Mouse (Mus musculus) heart, embryonic 14.5 days (tissue): ENCODE measurements around the gene Tm4sf5. TPM values are rescaled to one million over a fixed set of nuclear protein-coding genes. Genes with fewer than 3 reads are reported as not detected.
A peak's percentile ranks its signal among the peaks of the same experiment; 100 is the strongest.
"Not testable (repeated sequence)": the region's sequence is repeated elsewhere in the genome, so short reads cannot be mapped to it uniquely, and the experiment has no call there.

Source experiments
- ATAC-seq: fragments of 200-750 bp; cut with Nextera tagmentation; 2 replicates; pipeline ENCODE4 v1.8.0; 2017; ENCODE audit warnings: low read depth, moderate TSS enrichment; ENCODE audit not compliant: insufficient number of reproducible peaks, insufficient read depth, low FRiP score
- H3K27ac ChIP-seq, 2 experiments: fragments of 200-500 bp in 1 of 2; fragments of 300-500 bp in 1 of 2; sonication (generic) in 1 of 2; replicated peaks in 1 of 2; 2 replicates each; pipeline ENCODE4 v1.5.1; 2012 to 2014; ENCODE audit warnings: low read depth in 2 of 2, low read length in 2 of 2, control low read depth in 1 of 2, mild to moderate bottlenecking in 1 of 2, mixed read lengths in 1 of 2; ENCODE audit not compliant: control insufficient read depth in 1 of 2, insufficient read depth in 1 of 2
- H3K27me3 ChIP-seq: fragments of 300-500 bp; sonication (generic); 2 replicates; pipeline ENCODE4 v1.6.1; 2014; ENCODE audit warnings: mild to moderate bottlenecking, low read length, control low read depth; ENCODE audit not compliant: control insufficient read depth, insufficient read depth
- H3K36me3 ChIP-seq: fragments of 300-500 bp; sonication (generic); 2 replicates; pipeline ENCODE4 v1.6.1; 2014; ENCODE audit warnings: mild to moderate bottlenecking, control low read depth, low read length, mixed read lengths; ENCODE audit not compliant: control insufficient read depth, insufficient read depth
- H3K4me1 ChIP-seq, 2 experiments: fragments of 200-500 bp in 1 of 2; fragments of 300-500 bp in 1 of 2; sonication (generic) in 1 of 2; 2 replicates each; pipeline ENCODE4 v1.6.1; 2012 to 2014; ENCODE audit warnings: low read length in 2 of 2, control low read depth in 1 of 2, mixed read lengths in 1 of 2; ENCODE audit not compliant: control insufficient read depth in 2 of 2, insufficient read depth in 2 of 2
- H3K4me2 ChIP-seq: fragments of 300-500 bp; sonication (generic); 2 replicates; pipeline ENCODE4 v1.6.1; 2014; ENCODE audit warnings: mild to moderate bottlenecking, low read length
- H3K4me3 ChIP-seq, 2 experiments: fragments of 200-500 bp in 1 of 2; fragments of 300-500 bp in 1 of 2; sonication (generic) in 1 of 2; 2 replicates each; pipeline ENCODE4 v1.5.1; 2012 to 2014; ENCODE audit warnings: low read length in 2 of 2, mild to moderate bottlenecking in 2 of 2, control low read depth in 1 of 2, low read depth in 1 of 2, moderate library complexity in 1 of 2; ENCODE audit not compliant: control insufficient read depth in 1 of 2, insufficient read depth in 1 of 2
- H3K9ac ChIP-seq: fragments of 300-500 bp; sonication (generic); 2 replicates; pipeline ENCODE4 v1.6.1; 2014; ENCODE audit warnings: mild to moderate bottlenecking, low read length
- H3K9me3 ChIP-seq: fragments of 300-500 bp; sonication (generic); 2 replicates; pipeline ENCODE4 v1.6.1; 2016; ENCODE audit warnings: low read length, control low read depth; ENCODE audit not compliant: control insufficient read depth
- WGBS: fragments of 180-500 bp; shearing (Covaris S2); extraction: QIAGEN DNeasy Blood & Tissue Kit; methylation state at CpG from one replicate; pipeline ENCODE4 v1.1.7; 2014; 5-methylcytosine and 5-hydroxymethylcytosine counted together
- polyA plus RNA-seq: library from polyadenylated mRNA; unstranded; fragments of >200 nt; fragmentation: Nextera tagmentation; extraction: Ambion mirVana; gene quantifications from 2 replicates; pipeline ENCODE4 v1.2.1, GENCODE M21; 2014

The Tm4sf5 gene
- polyA plus RNA-seq, 1 experiment from 2014 or later = 10.5 TPM

DNA sequence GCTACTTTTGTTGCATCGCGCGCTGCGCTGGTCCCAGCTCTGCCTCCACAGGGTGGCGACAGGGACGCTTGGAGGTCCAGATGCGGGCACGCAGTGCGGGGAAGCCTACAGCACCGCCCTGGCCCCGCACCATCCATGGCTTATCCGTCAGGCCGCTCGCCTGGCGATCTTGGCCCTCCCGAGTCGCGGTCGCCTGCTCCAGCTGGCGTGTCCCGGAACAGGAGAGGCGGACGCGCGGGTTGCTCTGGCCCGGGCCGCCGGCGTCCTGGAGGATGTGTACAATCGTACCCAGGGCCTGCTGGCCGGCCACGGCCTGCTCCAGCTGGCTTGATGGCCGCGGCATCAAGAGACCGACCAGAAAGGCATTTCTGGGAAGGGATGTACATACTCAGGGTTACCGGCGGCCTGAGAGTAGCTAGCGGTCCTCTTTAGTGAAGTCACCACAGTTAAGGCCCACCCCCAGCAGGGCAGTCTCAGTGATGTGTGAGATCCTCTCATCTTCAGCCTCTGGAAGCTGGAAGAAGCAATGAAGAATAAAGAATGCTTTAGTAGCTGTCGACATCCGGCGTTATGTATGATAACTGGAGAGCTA is 15.2 kb downstream of the Tm4sf5 start:
- Histone ChIP-seq H3K4me3 (peak overlapping the region; percentile 37 to 38), H3K4me1 (peaks cover 5 to 11% of the 10 kb centered on the region in 2 experiments; a peak in 3 of 4 replicates), H3K4me2 (peak overlapping the region; percentile 78), H3K9ac (peak overlapping the region; percentile 77), H3K36me3 (no peaks in the 10 kb centered on the region), H3K27ac (peak overlapping the region; percentile 61 to 80), H3K27me3 (no peaks in the 10 kb centered on the region), H3K9me3 (no peaks in the 10 kb centered on the region)
- ATAC-seq = 0 out of 2 replicates have a peak, but pooled peaks have one; percentile 51
- 3% methylated on average over 41 of the region's 41 CpGs for WGBS

DNA sequence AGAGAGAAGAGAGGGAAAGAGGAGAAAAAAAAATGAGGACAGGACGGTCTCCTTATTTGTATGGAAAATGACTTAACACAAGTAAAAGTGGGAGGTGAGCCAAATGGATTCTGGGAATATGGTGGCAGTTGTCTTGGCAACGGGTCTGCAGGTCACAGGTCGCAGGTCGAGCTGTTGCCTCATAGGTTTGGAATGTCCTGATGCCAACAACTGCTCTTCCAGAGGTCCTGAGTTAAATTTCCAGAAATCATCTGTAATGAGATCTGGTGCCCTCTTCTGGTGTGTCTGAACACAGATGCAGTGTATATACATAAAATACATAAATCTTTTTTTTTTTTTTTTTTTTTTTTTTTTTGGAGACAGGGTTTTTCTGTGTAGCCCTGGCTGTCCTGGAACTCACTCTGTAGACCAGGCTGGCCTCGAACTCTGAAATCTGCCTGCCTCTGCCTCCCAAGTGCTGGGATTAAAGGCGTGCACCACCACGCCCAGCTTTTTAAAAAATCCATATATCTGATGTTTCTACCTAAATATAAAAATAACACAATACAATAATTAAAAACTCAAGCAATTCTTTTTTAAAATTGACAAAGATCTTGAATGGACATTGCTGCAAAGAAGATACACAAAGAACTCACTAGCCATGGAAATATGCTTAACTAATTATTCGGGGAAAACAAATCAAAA is 18.4 kb downstream of the Tm4sf5 start:
- H3K4me3 ChIP-seq, H3K27ac ChIP-seq, H3K4me2 ChIP-seq, ATAC-seq, H3K9ac ChIP-seq, H3K9me3 ChIP-seq, H3K27me3 ChIP-seq: not testable (repeated sequence)
- Histone ChIP-seq H3K36me3 (peaks cover 24% of the 10 kb centered on the region), H3K4me1 (peaks cover 5 to 15% of the 10 kb centered on the region in 2 experiments; a peak in 3 of 4 replicates)
- WGBS = 85% methylated on average over 8 of the region's 8 CpGs

DNA sequence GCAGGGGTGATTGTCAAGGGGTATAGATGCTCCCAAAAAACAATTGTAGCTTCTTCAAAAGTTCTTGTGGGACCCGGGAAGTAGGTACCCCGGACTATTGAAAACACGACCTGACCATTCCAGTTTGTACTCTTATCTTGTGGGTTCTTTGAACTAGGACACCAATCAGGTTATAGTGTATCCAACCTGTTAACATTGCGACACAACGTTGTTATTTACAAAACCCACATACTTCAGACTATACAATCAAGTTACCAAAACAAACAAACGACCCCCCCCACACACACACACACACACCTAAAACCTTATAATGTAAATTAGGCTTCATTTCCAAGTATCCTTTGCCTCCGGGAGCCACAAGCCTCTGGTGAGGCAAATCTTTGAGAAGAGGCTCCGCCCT is 19.7 kb downstream of the Tm4sf5 start:
- Histone ChIP-seq H3K27ac (no peak overlapping the region), H3K36me3 (peaks cover 27% of the 10 kb centered on the region), H3K9ac (peak overlapping the region; percentile 66), H3K4me2 (peak overlapping the region; percentile 64), H3K9me3 (no peaks in the 10 kb centered on the region), H3K4me1 (peaks cover 2 to 13% of the 10 kb centered on the region in 2 experiments; a peak in 3 of 4 replicates), H3K4me3 (peak overlapping the region; percentile 25 to 73; a peak in 3 of 4 replicates), H3K27me3 (no peaks in the 10 kb centered on the region)
- WGBS = 5% methylated on average over 8 of the region's 8 CpGs
- ATAC-seq = no peak

DNA sequence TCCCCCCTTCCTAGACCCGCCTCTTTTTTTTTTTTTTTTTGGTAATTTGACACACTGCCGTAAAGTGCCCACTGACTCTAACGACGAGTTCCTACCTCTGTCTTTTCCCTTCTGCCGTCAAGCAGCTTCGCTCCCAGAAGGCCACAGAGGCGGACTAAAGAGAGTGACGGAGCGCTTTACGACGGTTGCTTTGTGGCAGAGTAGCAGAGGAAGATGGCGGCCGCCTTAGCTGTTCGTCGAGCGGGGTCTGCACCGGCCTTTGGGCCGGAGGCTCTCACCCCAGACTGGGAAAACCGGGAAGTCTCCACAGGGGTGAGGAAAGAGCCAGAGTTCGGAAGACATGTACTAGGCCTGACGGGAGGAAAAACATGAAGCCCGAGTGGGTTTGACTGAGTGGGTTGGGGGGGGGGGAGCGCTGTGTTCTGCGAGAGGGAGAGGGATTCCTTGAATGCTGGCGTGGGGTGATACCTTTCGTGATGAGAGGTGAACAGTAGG is 20.2 kb downstream of the Tm4sf5 start, which contains the start of gene Psmb6:
TSS of gene Psmb6 (plus strand) at position 184 of the 495 bp plus-strand sequence.
- under 1% methylated on average over 24 of the region's 26 CpGs for WGBS

DNA sequence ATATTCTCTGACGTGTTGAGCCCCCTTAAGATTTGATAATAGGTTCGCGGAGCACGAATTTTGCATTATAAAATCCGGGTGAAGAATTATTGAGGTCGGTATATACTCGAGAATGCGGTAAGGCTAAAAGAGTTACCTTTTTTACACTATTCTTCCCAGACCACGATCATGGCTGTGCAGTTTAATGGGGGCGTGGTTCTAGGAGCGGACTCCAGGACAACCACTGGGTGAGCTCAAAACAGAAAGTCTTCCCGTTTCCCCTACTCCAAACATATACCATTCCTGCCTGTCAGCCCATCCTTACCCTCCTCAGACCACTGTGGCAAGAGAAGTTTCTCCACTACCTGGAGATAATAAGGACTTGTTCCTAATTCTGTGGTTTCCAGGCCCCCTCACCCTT is 20.7 kb downstream of the Tm4sf5 start:
- 0 out of 4 replicates have a peak overlapping the region, but pooled peaks of 1 of the 2 experiments have one; percentile 10 for H3K27ac ChIP-seq
- peaks cover 27% of the 10 kb centered on the region for H3K36me3 ChIP-seq

More for the DNA sequence above, 20.2 kb downstream of the Tm4sf5 start, which contains the start of gene Psmb6:
- no peaks in the 10 kb centered on the region for H3K9me3 ChIP-seq
- H3K4me3 ChIP-seq = peak within 1 kb of the TSS; percentile 73 to 92
- H3K4me1 ChIP-seq = peaks cover 0 to 8% of the 10 kb centered on the region in 2 experiments; a peak in 2 of 4 replicates
- peak within 1 kb of the TSS; percentile 75 for H3K4me2 ChIP-seq
- H3K27ac ChIP-seq = 0 out of 4 replicates have a peak within 1 kb of the TSS, but pooled peaks have one; percentile 10 to 41
- H3K9ac ChIP-seq = peak within 1 kb of the TSS; percentile 84
- H3K27me3 ChIP-seq = no peaks in the 10 kb centered on the region
- H3K36me3 ChIP-seq = peaks cover 27% of the 10 kb centered on the region
- ATAC-seq = peak; percentile 93

DNA sequence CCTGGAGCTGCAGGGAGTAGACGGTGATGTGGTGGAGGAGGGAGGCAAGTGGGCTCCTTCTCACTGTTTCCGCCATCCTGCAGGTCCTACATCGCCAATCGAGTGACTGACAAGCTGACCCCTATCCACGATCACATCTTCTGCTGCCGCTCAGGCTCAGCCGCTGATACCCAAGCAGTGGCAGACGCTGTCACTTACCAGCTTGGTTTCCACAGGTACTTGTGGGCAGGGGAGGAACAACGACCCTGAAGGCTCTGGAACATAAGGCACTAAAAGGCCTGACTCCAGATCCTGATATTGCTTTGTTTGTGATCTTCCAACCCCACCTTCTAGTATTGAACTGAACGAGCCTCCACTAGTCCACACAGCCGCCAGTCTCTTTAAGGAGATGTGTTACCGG is 21.2 kb downstream of the Tm4sf5 start:
- H3K4me2 ChIP-seq = peak overlapping the region; percentile 75
- H3K9ac ChIP-seq = peak overlapping the region; percentile 84; the same call in 1 of the 2 replicates
- H3K36me3 ChIP-seq = peaks cover 27% of the 10 kb centered on the region
- no peaks in the 10 kb centered on the region for H3K27me3 ChIP-seq
- WGBS = 84% methylated on average over 12 of the region's 12 CpGs
- peaks cover 0 to 4% of the 10 kb centered on the region in 2 experiments; a peak in 2 of 4 replicates for H3K4me1 ChIP-seq
- H3K27ac ChIP-seq = no peak overlapping the region
- no peak for ATAC-seq
- peak overlapping the region; percentile 73 to 92; a peak in 3 of 4 replicates for H3K4me3 ChIP-seq
- no peaks in the 10 kb centered on the region for H3K9me3 ChIP-seq

More for the DNA sequence above, 20.7 kb downstream of the Tm4sf5 start:
- no peaks in the 10 kb centered on the region for H3K27me3 ChIP-seq
- 2% methylated on average over 12 of the region's 12 CpGs for WGBS
- peak overlapping the region; percentile 84 for H3K9ac ChIP-seq
- no peaks in the 10 kb centered on the region for H3K9me3 ChIP-seq
- peak overlapping the region; percentile 75 for H3K4me2 ChIP-seq
- peaks cover 0 to 5% of the 10 kb centered on the region in 2 experiments; a peak in 2 of 4 replicates for H3K4me1 ChIP-seq
- no peak for ATAC-seq
- H3K4me3 ChIP-seq = peak overlapping the region; percentile 73 to 92

DNA sequence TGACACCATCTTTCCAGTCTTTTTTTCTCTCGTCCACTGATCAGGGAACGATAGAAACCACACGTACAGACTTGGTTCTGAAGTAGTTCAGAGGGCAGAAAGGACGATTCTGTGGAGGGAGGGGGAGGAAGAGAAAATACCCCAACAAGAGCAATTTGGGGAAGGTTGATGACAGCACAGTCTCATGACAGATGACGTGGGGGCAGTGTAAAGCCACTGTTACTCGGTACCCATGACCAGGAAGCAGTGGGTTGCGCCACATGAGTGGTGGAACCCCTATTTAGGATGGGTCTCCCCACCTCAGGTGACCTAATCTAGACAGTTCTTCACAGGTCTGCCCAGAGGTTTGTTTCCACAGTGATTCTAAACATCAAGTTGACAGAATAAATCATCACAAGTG is 23.6 kb downstream of the Tm4sf5 start:
- ATAC-seq = no peak
- Histone ChIP-seq H3K27me3 (no peaks in the 10 kb centered on the region), H3K4me1 (peaks cover 0 to 4% of the 10 kb centered on the region in 2 experiments; a peak in 2 of 4 replicates), H3K4me2 (no peak overlapping the region), H3K36me3 (peaks cover 27% of the 10 kb centered on the region), H3K9ac (no peak overlapping the region), H3K4me3 (no peak overlapping the region), H3K9me3 (no peaks in the 10 kb centered on the region), H3K27ac (no peak overlapping the region)
- WGBS = 77% methylated on average over 7 of the region's 7 CpGs
